ENCODE assay signal across 7 mouse cellular contexts in the genomic region with DNA sequence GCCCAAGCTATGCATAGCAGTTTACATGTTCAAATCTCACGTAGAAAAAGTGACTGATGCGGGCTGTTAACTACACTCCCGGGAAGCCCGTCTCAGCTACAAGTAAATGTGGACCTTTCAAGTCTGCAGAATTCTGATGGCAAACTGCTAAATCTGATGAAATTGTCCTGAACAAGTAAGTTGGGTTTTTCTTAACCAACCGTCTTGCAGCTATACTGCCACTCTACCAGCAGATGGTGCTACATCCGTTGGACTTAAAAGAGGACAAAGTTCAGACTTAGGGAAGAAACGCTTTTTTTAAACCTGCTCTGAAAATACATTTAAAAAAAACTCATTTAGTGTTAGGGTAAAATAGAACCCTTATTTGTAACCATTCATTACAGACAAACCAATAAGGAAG. TPM values are rescaled to one million over a fixed set of nuclear protein-coding genes. Genes with fewer than 3 reads are reported as not detected.
DNase-seq lines count a peak whose midpoint lies in the region; ATAC-seq lines count a peak whose summit lies in the region.

No protein-coding gene starts in this region.

- WGBS in forebrain, embryonic 10.5 days = 41% methylated on average over 7 of the region's 7 CpGs
- 23% methylated on average over 7 of the region's 7 CpGs for WGBS in intestine, embryonic 14.5 days
- WGBS in liver, embryonic 16.5 days (ENCODE audit: insufficient replicate concordance) = 27% methylated on average over 7 of the region's 7 CpGs
- WGBS in neural tube, embryonic 12.5 days = 40% methylated on average over 7 of the region's 7 CpGs

- H3K4me1 ChIP-seq in forebrain, embryonic 10.5 days = peaks cover 32% of the 10 kb centered on the region
- H3K4me1 ChIP-seq in intestine, embryonic 14.5 days (replicated peaks; ENCODE audit: control insufficient read depth, insufficient read depth, low read length) = peaks cover 41% of the 10 kb centered on the region
- peaks cover 29% of the 10 kb centered on the region for H3K4me1 ChIP-seq in liver, embryonic 16.5 days (ENCODE audit: control insufficient read depth, low read depth, low read length)
- H3K4me1 ChIP-seq in neural tube, embryonic 12.5 days = peaks cover 25% of the 10 kb centered on the region

- no peaks in the 10 kb centered on the region for H3K27me3 ChIP-seq in forebrain, embryonic 10.5 days (ENCODE audit: poor library complexity, severe bottlenecking)
- H3K27me3 ChIP-seq in intestine, embryonic 14.5 days (replicated peaks; ENCODE audit: control insufficient read depth, insufficient read depth, low read length) = no peaks in the 10 kb centered on the region
- H3K27me3 ChIP-seq in liver, embryonic 16.5 days (ENCODE audit: control insufficient read depth, insufficient read depth, low read depth, low read length) = no peaks in the 10 kb centered on the region
- H3K27me3 ChIP-seq in neural tube, embryonic 12.5 days (replicated peaks) = no peaks in the 10 kb centered on the region

- peak; percentile 21 for ATAC-seq in CD4-positive, CD25-positive, alpha-beta regulatory T cell, adult 4 months
- no peak for ATAC-seq in intestine, embryonic 14.5 days (replicated peaks; ENCODE audit: low FRiP score, low TSS enrichment, low read depth)
- no peak for ATAC-seq in liver, embryonic 16.5 days (ENCODE audit: low read depth)
- ATAC-seq in neural tube, embryonic 12.5 days (ENCODE audit: low FRiP score, low read depth) = no peak

- peak overlapping the region; percentile 97 for H3K4me3 ChIP-seq in forebrain, embryonic 10.5 days
- H3K4me3 ChIP-seq in intestine, embryonic 14.5 days (ENCODE audit: low read depth, low read length) = peak overlapping the region; percentile 100
- peak overlapping the region; percentile 43 for H3K4me3 ChIP-seq in liver, embryonic 16.5 days (ENCODE audit: low read depth, low read length)
- H3K4me3 ChIP-seq in neural tube, embryonic 12.5 days = peak overlapping the region; percentile 27; the same call in 1 of the 2 replicates

- no peaks in the 10 kb centered on the region for H3K9me3 ChIP-seq in forebrain, embryonic 10.5 days
- H3K9me3 ChIP-seq in intestine, embryonic 14.5 days (ENCODE audit: control insufficient read depth, low read length) = no peaks in the 10 kb centered on the region
- no peaks in the 10 kb centered on the region for H3K9me3 ChIP-seq in liver, embryonic 16.5 days (replicated peaks; ENCODE audit: control insufficient read depth, low read length)
- no peaks in the 10 kb centered on the region for H3K9me3 ChIP-seq in neural tube, embryonic 12.5 days

- peak overlapping the region; percentile 69 for H3K4me2 ChIP-seq in intestine, embryonic 14.5 days (ENCODE audit: low read length)
- peak overlapping the region; percentile 55 for H3K4me2 ChIP-seq in liver, embryonic 16.5 days (ENCODE audit: low read depth, low read length)
- H3K4me2 ChIP-seq in neural tube, embryonic 12.5 days (replicated peaks) = peak overlapping the region; percentile 81

- peak overlapping the region; percentile 25; the same call in 1 of the 2 replicates for H3K9ac ChIP-seq in intestine, embryonic 14.5 days (ENCODE audit: low read length)
- no peak overlapping the region for H3K9ac ChIP-seq in liver, embryonic 16.5 days (ENCODE audit: low read depth, low read length)
- no peak overlapping the region for H3K9ac ChIP-seq in neural tube, embryonic 12.5 days

- peak; percentile 81 for DNase-seq in NIH3T3 (ENCODE audit: low read depth)
- peak; percentile 53 for DNase-seq in forebrain, embryonic 10.5 days (ENCODE audit: extremely low spot score, low spot score)
- peak; percentile 80 for DNase-seq in intestine, embryonic 14.5 days (ENCODE audit: low spot score)
- no peak for DNase-seq in ovary, postnatal 36 days (ENCODE audit: low spot score)

- no peak overlapping the region for H3K27ac ChIP-seq in forebrain, embryonic 10.5 days
- no peak overlapping the region for H3K27ac ChIP-seq in intestine, embryonic 14.5 days (ENCODE audit: low read depth)
- H3K27ac ChIP-seq in liver, embryonic 16.5 days (ENCODE audit: low read length) = no peak overlapping the region
- no peak overlapping the region for H3K27ac ChIP-seq in neural tube, embryonic 12.5 days

- H3K36me3 ChIP-seq in forebrain, embryonic 10.5 days (replicated peaks) = peaks cover 32% of the 10 kb centered on the region
- H3K36me3 ChIP-seq in intestine, embryonic 14.5 days (ENCODE audit: control insufficient read depth, insufficient read depth, low read length) = peaks cover 15% of the 10 kb centered on the region
- peaks cover 2% of the 10 kb centered on the region; the same call in 1 of the 2 replicates for H3K36me3 ChIP-seq in liver, embryonic 16.5 days (ENCODE audit: control insufficient read depth, insufficient read depth)
- H3K36me3 ChIP-seq in neural tube, embryonic 12.5 days = no peaks in the 10 kb centered on the region; the same call in 1 of the 2 replicates

RNA-seq across cellular contexts. Expression of gene Hnrnpa0, which starts 2.2 kb away (rescaled TPM):
- polyA plus RNA-seq in CD4-positive, CD25-positive, alpha-beta regulatory T cell, adult 4 months (2017; shearing (Covaris generic)) = 10 to 100 TPM; 17.1 to 27.4 TPM
- polyA plus RNA-seq in forebrain, embryonic 10.5 days (2016; fragmentation: Nextera tagmentation; extraction: Ambion mirVana) = 44.5 and 49.3 TPM in 2 replicates
- polyA plus RNA-seq in intestine, embryonic 14.5 days (2014; fragmentation: Nextera tagmentation; extraction: Ambion mirVana) = 42.5 and 42.8 TPM in 2 replicates
- 5.2 and 5.4 TPM in 2 replicates for polyA plus RNA-seq in liver, embryonic 16.5 days (2015; fragmentation: Nextera tagmentation; extraction: Ambion mirVana)
- polyA plus RNA-seq in neural tube, embryonic 12.5 days (2016; fragmentation: Nextera tagmentation; extraction: Ambion mirVana) = 44.4 and 54.5 TPM in 2 replicates

RNA-seq across cellular contexts. Expression of gene Klhl3, which starts 12.7 kb away (rescaled TPM):
- 10 to 100 TPM; 14.8 to 18.4 TPM for polyA plus RNA-seq in CD4-positive, CD25-positive, alpha-beta regulatory T cell, adult 4 months (2017; shearing (Covaris generic))
- 2.0 and 2.1 TPM in 2 replicates for polyA plus RNA-seq in forebrain, embryonic 10.5 days (2016; fragmentation: Nextera tagmentation; extraction: Ambion mirVana)
- polyA plus RNA-seq in intestine, embryonic 14.5 days (2014; fragmentation: Nextera tagmentation; extraction: Ambion mirVana) = 3.0 and 3.3 TPM in 2 replicates
- 1.2 and 1.6 TPM in 2 replicates for polyA plus RNA-seq in liver, embryonic 16.5 days (2015; fragmentation: Nextera tagmentation; extraction: Ambion mirVana)
- polyA plus RNA-seq in neural tube, embryonic 12.5 days (2016; fragmentation: Nextera tagmentation; extraction: Ambion mirVana) = 5.6 and 6.1 TPM in 2 replicates

RNA-seq across cellular contexts. Expression of gene Idnk, which starts 31.3 kb away (rescaled TPM):
- polyA plus RNA-seq in CD4-positive, CD25-positive, alpha-beta regulatory T cell, adult 4 months (2017; shearing (Covaris generic)) = 100 to 1,000 TPM; 260 to 314 TPM
- polyA plus RNA-seq in forebrain, embryonic 10.5 days (2016; fragmentation: Nextera tagmentation; extraction: Ambion mirVana) = 47.0 and 47.1 TPM in 2 replicates
- polyA plus RNA-seq in intestine, embryonic 14.5 days (2014; fragmentation: Nextera tagmentation; extraction: Ambion mirVana) = 35.7 and 39.0 TPM in 2 replicates
- 18.3 and 18.9 TPM in 2 replicates for polyA plus RNA-seq in liver, embryonic 16.5 days (2015; fragmentation: Nextera tagmentation; extraction: Ambion mirVana)
- 69.1 and 77.5 TPM in 2 replicates for polyA plus RNA-seq in neural tube, embryonic 12.5 days (2016; fragmentation: Nextera tagmentation; extraction: Ambion mirVana)

Comparison
In these comparisons a context has a peak if more than half of its experiments do, and no peak if none do; other contexts are left out.
1. H3K4me3 ChIP-seq: peak in every context shown above with its lines; median percentile 100 in intestine, embryonic 14.5 days; 97 in forebrain, embryonic 10.5 days; 43 in liver, embryonic 16.5 days; 27 in neural tube, embryonic 12.5 days.